Mouse (Mus musculus) cortical plate, adult 2 months (tissue): ENCODE results near the gene Wnt10b.

Source experiments
- CTCF ChIP-seq: fragments of 200-500 bp; IDR thresholded peaks from 2 replicates; pipeline ENCODE4 v1.5.1; 2011; ENCODE audit warnings: mild to moderate bottlenecking, control low read depth, low read length; ENCODE audit not compliant: insufficient read depth; ENCODE audit errors: extremely low read depth
- POLR2A ChIP-seq: fragments of 200-500 bp; IDR thresholded peaks from 2 replicates; pipeline ENCODE4 v1.6.1; 2011; ENCODE audit warnings: mild to moderate bottlenecking, low read length, control low read depth; ENCODE audit not compliant: insufficient read depth; ENCODE audit errors: extremely low read depth

DNA sequence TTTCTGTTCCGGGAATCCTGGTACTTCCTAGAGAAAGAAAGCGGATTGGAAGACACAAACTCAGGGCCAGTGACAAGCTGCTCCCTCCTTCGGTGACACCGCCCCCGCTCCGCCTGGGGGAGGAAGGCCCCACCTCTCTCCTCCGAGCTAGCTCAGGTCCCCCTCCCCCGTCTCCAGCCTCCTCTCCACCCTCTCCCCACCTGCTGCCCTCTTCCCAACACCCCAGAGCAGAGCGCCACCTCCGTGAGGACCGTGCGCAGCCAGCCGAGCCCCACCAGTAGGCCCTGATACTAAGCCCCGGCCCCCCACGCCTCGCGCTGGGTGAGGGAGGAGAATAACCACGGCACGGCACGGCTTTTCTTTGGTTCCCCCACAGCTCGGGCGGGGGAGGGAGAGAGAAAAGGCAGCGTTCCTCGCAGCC, 15.7 kb downstream of the Wnt10b start:
- TF ChIP-seq POLR2A = no peak; the same call in 1 of the 2 replicates
- no peak for TF ChIP-seq CTCF
